8 mouse cellular contexts compared by ENCODE assay signal in genomic region chr14:25377900-25378716, GRCm38 (mm10).
DNase-seq lines count a peak whose midpoint lies in the region; ATAC-seq lines count a peak whose summit lies in the region.

No protein-coding gene starts in this region.

- no peaks in the 10 kb centered on the region for H3K9me3 ChIP-seq in hindbrain, embryonic 16.5 days (ENCODE audit: control insufficient read depth, low read length)

- peak overlapping the region; percentile 99 for H3K27ac ChIP-seq in hindbrain, embryonic 16.5 days (ENCODE audit: low read depth, low read length)

- peak; percentile 95 for DNase-seq in Muller cell, postnatal 12 days (ENCODE audit: inconsistent ontology term)
- DNase-seq in cerebellum, postnatal 14 days = peak; percentile 91 to 94
- DNase-seq in gastrocnemius, adult 18-20 months (ENCODE audit: low spot score) = peak; percentile 77
- peak; percentile 85 for DNase-seq in left cerebral cortex, adult 11 months (ENCODE audit: low spot score)
- DNase-seq in lung, postnatal 36 days = peak; percentile 92
- peak; percentile 92 for DNase-seq in retina, postnatal 1 day
- peak; percentile 89 for DNase-seq in thymus, postnatal 4 days

- peak overlapping the region; percentile 80 for H3K4me2 ChIP-seq in hindbrain, embryonic 16.5 days (ENCODE audit: low read length)

- ATAC-seq in hindbrain, embryonic 16.5 days = peak; percentile 93

- peaks cover 22% of the 10 kb centered on the region for H3K4me1 ChIP-seq in hindbrain, embryonic 16.5 days (ENCODE audit: control insufficient read depth, insufficient read depth, low read depth, low read length)

- WGBS in hindbrain, embryonic 16.5 days = under 1% methylated on average over 42 of the region's 54 CpGs

- H3K4me3 ChIP-seq in hindbrain, embryonic 16.5 days (ENCODE audit: low read length) = peak overlapping the region; percentile 44

- no peaks in the 10 kb centered on the region for H3K27me3 ChIP-seq in hindbrain, embryonic 16.5 days (replicated peaks; ENCODE audit: control insufficient read depth, insufficient read depth, low read length)

- peak overlapping the region; percentile 85 for H3K9ac ChIP-seq in hindbrain, embryonic 16.5 days (ENCODE audit: low read depth, low read length)

- no peaks in the 10 kb centered on the region for H3K36me3 ChIP-seq in hindbrain, embryonic 16.5 days (ENCODE audit: control insufficient read depth, insufficient read depth, low read length)

Comparison
In these comparisons a context has a peak if more than half of its experiments do, and no peak if none do; other contexts are left out.
1. Peak in every context shown above with its lines: DNase-seq, ATAC-seq, H3K4me3 ChIP-seq and H3K27ac ChIP-seq.